Mouse (Mus musculus) heart, adult 10 weeks (tissue): ENCODE data around the gene Ngly1. TPM values are rescaled to one million over a fixed set of nuclear protein-coding genes. Genes with fewer than 3 reads are reported as not detected.

Experiments
- polyA plus RNA-seq: library from polyadenylated mRNA; stranded (reverse); fragments of 350-450 nt; fragmentation: Illumina TruSeq; extraction: RNeasy Lipid Tissue Mini Kit (QIAGEN cat#74804); gene quantifications from one replicate; pipeline ENCODE4 v1.2.3, GENCODE M21; 2014; ENCODE audit warnings: low read depth, low replicate concordance

Ngly1 gene
- 30.0 TPM for polyA plus RNA-seq

GRCm38 (mm10) chr14:16249171-16249874, at the start of gene Ngly1, which contains the start of gene Oxsm:
Ngly1 (plus strand) TSS chr14:16249280.
Oxsm (minus strand) TSS chr14:16249808.

Other genes starting within 250 kb of the Ngly1 start
- 18.7 TPM for gene Oxsm, start 528 bp downstream of the Ngly1 start, polyA plus RNA-seq
- 36.6 TPM for gene Top2b, start 115.9 kb downstream of the Ngly1 start, polyA plus RNA-seq